Mouse (Mus musculus) ovary, adult 2 months (tissue): ENCODE data around the gene Thsd7b. TPM values are rescaled to one million over a fixed set of nuclear protein-coding genes. Genes with fewer than 3 reads are reported as not detected.

ENCODE experiments used
- polyA plus RNA-seq: library from polyadenylated mRNA; depleted of rRNA; stranded (reverse); fragments of >200 nt; gene quantifications from 2 replicates; pipeline ENCODE4 v1.2.3, GENCODE M21; 2012; rRNA removed

Thsd7b gene
- 0.50 and 1.4 TPM in 2 replicates for polyA plus RNA-seq

DNA sequence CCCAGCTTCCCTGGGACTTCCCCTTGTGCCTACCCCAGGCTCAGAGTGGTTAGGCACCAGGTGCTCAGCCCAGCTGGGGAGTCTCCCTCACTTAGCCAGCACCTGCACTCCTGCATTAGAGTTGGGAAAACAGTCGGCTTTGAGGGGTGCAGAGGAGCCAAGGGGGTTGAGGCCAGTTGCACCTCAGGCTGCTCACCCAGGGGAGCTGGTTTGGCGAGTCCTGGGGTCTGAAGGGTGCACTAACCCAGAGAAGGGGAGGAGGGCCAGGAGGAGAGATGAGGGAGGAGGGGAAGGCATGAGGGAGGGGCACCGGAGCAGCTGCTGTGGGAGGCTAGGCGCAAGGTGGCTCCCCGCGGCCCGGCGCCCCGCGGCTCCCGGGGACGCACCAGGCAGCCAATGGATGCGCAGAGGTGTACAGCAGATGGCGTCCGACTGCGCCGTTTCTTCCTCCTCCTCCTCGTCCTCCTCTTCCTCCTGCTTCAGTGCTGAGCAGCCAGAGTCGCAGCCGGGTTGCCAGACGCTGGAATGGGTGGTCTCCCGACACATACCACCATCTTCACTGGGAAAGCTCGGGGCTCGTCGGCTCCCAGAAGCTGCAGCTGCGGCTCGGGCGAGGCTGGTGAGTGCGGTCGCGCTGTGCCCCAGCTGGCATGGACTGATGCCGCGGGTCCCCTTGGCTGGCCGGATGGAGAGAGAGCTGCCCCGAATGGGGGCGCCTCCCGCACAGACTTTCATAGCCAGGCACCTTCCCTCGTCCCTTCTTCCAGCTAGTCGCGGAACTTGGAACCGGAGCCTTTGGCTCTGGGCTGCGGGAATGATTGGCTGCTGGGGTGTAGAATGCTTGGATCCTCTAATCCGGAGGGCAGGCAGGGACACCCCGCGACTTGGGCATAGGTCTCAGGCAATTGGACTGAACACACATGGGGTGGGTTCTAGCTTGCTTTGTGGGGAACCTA is at the start of gene Thsd7b:
Thsd7b (plus strand) TSS at position 321 of the 956 bp plus-strand sequence.

